13 mouse cellular contexts compared by ENCODE assay signal in the genomic region with DNA sequence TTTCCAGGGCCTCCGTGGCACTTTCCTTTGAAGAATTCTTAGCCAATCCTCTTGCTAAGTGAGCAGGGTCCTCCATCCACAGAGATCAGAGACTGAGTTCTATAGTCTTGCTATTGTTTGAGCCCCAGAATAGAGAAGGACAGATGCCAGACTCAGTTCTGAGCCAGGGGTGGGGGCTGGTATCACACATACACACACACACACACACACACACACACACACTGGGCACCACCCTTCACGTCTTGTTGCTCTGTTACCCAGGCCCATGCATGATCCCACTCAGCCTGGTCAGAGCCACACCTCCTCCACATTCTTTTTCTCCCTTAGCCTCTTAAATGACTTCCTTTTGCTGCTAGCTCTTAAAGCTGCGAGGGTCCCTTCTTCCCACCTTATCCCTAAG.
DNase-seq lines count a peak whose midpoint lies in the region; ATAC-seq and TF ChIP-seq lines count a peak whose summit lies in the region.
"Had no signal": no experiment of that assay in that cellular context is flagged by ENCODE, and none has a peak within 500 bp of the region (broad histone marks: within the 10 kb centered on the region; RNA-seq: fewer than 3 reads in every experiment).

No protein-coding gene starts in this region.

- dilution Hi-C loops in CH12.LX (cut with MboI; ENCODE audit: extremely low pct_ligation_motif_present, extremely low pct_unique_long_range_greater_than_20kb, low sequenced_read_pairs) = no loop called here

- in situ Hi-C loops in CH12.LX (cut with MboI; ENCODE audit: low pct_ligation_motif_present, low pct_unique_long_range_greater_than_20kb, low sequenced_read_pairs) = loop anchor here (5.0 kb wide), 1 partner anchor 48 kb away; no protein-coding TSS in a partner anchor

- TF ChIP-seq RAD21 in CH12.LX (IDR thresholded peaks at IDR 0.05; ENCODE audit: low read depth, low read length) = no peak

- TF ChIP-seq CTCF in gastrocnemius, adult 2 months (IDR thresholded peaks at IDR 0.05) = no peak
- TF ChIP-seq CTCF in CH12.LX (conservative IDR thresholded peaks at IDR 0.05 in 1 of 2, IDR thresholded peaks at IDR 0.05 in 1 of 2; ENCODE audit: low read depth in 2 of 2, low read length in 2 of 2) = no peak

- no peak for TF ChIP-seq EP300 in CH12.LX (IDR thresholded peaks at IDR 0.05; ENCODE audit: low read length)

- H3K27me3 ChIP-seq in CH12.LX (replicated peaks) = no peaks in the 10 kb centered on the region
- H3K27me3 ChIP-seq in forebrain, embryonic 14.5 days (replicated peaks; ENCODE audit: control insufficient read depth, insufficient read depth, low read length) = no peaks in the 10 kb centered on the region
- H3K27me3 ChIP-seq in midbrain, embryonic 11.5 days (ENCODE audit: control insufficient read depth, insufficient read depth, low read length) = no peaks in the 10 kb centered on the region
- H3K27me3 ChIP-seq: limb, embryonic 13.5 days had no signal

- no peak overlapping the region for H3K4me3 ChIP-seq in gastrocnemius, adult 2 months
- no peak overlapping the region for H3K4me3 ChIP-seq in CH12.LX (replicated peaks in 1 of 3; ENCODE audit: low read depth in 2 of 3, low read length in 2 of 3, poor library complexity in 1 of 3)
- H3K4me3 ChIP-seq in forebrain, embryonic 14.5 days (ENCODE audit: low read depth, low read length) = no peak overlapping the region
- no peak overlapping the region for H3K4me3 ChIP-seq in midbrain, embryonic 11.5 days (ENCODE audit: low read depth, low read length)
- H3K4me3 ChIP-seq: limb, embryonic 13.5 days; myocyte had no signal

- no peak for DNase-seq in gastrocnemius, adult 2 months
- DNase-seq in gastrocnemius, postnatal 14 days = no peak
- DNase-seq in CH12.LX (ENCODE audit: extremely low read depth) = no peak
- no peak for DNase-seq in forebrain, embryonic 14.5 days (ENCODE audit: low spot score)
- no peak for DNase-seq in midbrain, embryonic 11.5 days (ENCODE audit: low spot score, missing footprints)
- no peak for DNase-seq in cerebellum, adult 9-11 months
- DNase-seq in testis, postnatal 14 days (ENCODE audit: low spot score) = no peak
- no peak for DNase-seq in layer of hippocampus, adult 9-10 months (ENCODE audit: low spot score)
- DNase-seq: cerebellum, postnatal 36 days had no signal

- peaks cover 16 to 40% of the 10 kb centered on the region in 2 experiments for H3K4me1 ChIP-seq in CH12.LX (ENCODE audit: control insufficient read depth in 1 of 2, insufficient read depth in 2 of 2)
- peaks cover 33% of the 10 kb centered on the region for H3K4me1 ChIP-seq in forebrain, embryonic 14.5 days (ENCODE audit: control insufficient read depth, insufficient read depth, low read length)
- H3K4me1 ChIP-seq in midbrain, embryonic 11.5 days (ENCODE audit: control insufficient read depth, insufficient read depth, low read length) = peaks cover 24% of the 10 kb centered on the region

- peak; percentile 13; the same call in 1 of the 2 replicates for ATAC-seq in forebrain, embryonic 14.5 days
- ATAC-seq in midbrain, embryonic 11.5 days (ENCODE audit: low FRiP score) = peak; percentile 56
- ATAC-seq: lung, postnatal 0 days had no signal

- no peak overlapping the region for H3K9ac ChIP-seq in CH12.LX (ENCODE audit: insufficient read depth, low read depth)
- no peak overlapping the region for H3K9ac ChIP-seq in forebrain, embryonic 14.5 days (ENCODE audit: low read length)
- no peak overlapping the region for H3K9ac ChIP-seq in midbrain, embryonic 11.5 days (ENCODE audit: low read length)
- H3K9ac ChIP-seq: limb, embryonic 13.5 days had no signal

- no peaks in the 10 kb centered on the region for H3K79me2 ChIP-seq in CH12.LX (replicated peaks; ENCODE audit: control insufficient read depth, extremely low read depth, insufficient read depth, poor library complexity, severe bottlenecking)

- H3K36me3 ChIP-seq in CH12.LX (replicated peaks in 1 of 2; ENCODE audit: control insufficient read depth in 1 of 2, insufficient read depth in 1 of 2, low read length in 1 of 2) = no peaks in the 10 kb centered on the region
- 0 out of 2 replicates have a peak, but pooled peaks cover 7% of the 10 kb centered on the region for H3K36me3 ChIP-seq in forebrain, embryonic 14.5 days (ENCODE audit: control insufficient read depth, insufficient read depth, low read length)
- H3K36me3 ChIP-seq in midbrain, embryonic 11.5 days (ENCODE audit: control insufficient read depth, insufficient read depth, low read length) = no peaks in the 10 kb centered on the region
- H3K36me3 ChIP-seq: G1E; limb, embryonic 13.5 days had no signal

- no peak for TF ChIP-seq POLR2A in CH12.LX (IDR thresholded peaks at IDR 0.05; ENCODE audit: low read depth, low read length)

- H3K4me2 ChIP-seq in CH12.LX (ENCODE audit: insufficient read depth, low read depth, poor library complexity, severe bottlenecking) = peak overlapping the region; percentile 91
- H3K4me2 ChIP-seq in forebrain, embryonic 14.5 days (ENCODE audit: low read length) = no peak overlapping the region
- no peak overlapping the region for H3K4me2 ChIP-seq in midbrain, embryonic 11.5 days
- H3K4me2 ChIP-seq: limb, embryonic 13.5 days had no signal

- H3K9me3 ChIP-seq in CH12.LX (replicated peaks; ENCODE audit: low read length) = no peaks in the 10 kb centered on the region
- H3K9me3 ChIP-seq in forebrain, embryonic 14.5 days (replicated peaks; ENCODE audit: control insufficient read depth, low read length) = no peaks in the 10 kb centered on the region
- H3K9me3 ChIP-seq in midbrain, embryonic 11.5 days (ENCODE audit: control insufficient read depth, low read length) = no peaks in the 10 kb centered on the region
- H3K9me3 ChIP-seq: limb, embryonic 13.5 days had no signal

- intact Hi-C loops in gastrocnemius, adult 2 months (cut with DNase I) = no loop called here
- intact Hi-C loops in gastrocnemius, postnatal 14 days (cut with DNase I; ENCODE audit: low total_unique reads) = no loop called here

- peak overlapping the region; percentile 61; the same call in 1 of the 2 replicates for H3K27ac ChIP-seq in gastrocnemius, adult 2 months
- no peak overlapping the region for H3K27ac ChIP-seq in CH12.LX (ENCODE audit: insufficient read depth, low read depth)
- H3K27ac ChIP-seq in forebrain, embryonic 14.5 days (ENCODE audit: low read depth, low read length) = peak overlapping the region; percentile 35; the same call in 1 of the 2 replicates
- H3K27ac ChIP-seq in midbrain, embryonic 11.5 days (ENCODE audit: low read depth, low read length) = no peak overlapping the region; the same call in 1 of the 2 replicates
- H3K27ac ChIP-seq: limb, embryonic 13.5 days had no signal

- 19% methylated on average over 3 of the region's 3 CpGs for WGBS in forebrain, embryonic 14.5 days
- 28% methylated on average over 3 of the region's 3 CpGs for WGBS in midbrain, embryonic 11.5 days

TF ChIP-seq in CH12.LX, 34 proteins besides CTCF, POLR2A, EP300 and RAD21:
- TF ChIP-seq USF2 (conservative IDR thresholded peaks at IDR 0.05; ENCODE audit: low read depth, low read length) = no peak
- TF ChIP-seq MYC (IDR thresholded peaks at IDR 0.05; ENCODE audit: low read depth, low read length) = no peak
- TF ChIP-seq ELF1 (IDR thresholded peaks at IDR 0.05; ENCODE audit: low read depth, low read length) = no peak
- no peak for TF ChIP-seq GABPA (IDR thresholded peaks at IDR 0.05; ENCODE audit: insufficient replicate concordance, low read depth, low read length)
- TF ChIP-seq TBP (conservative IDR thresholded peaks at IDR 0.05; ENCODE audit: low read depth, low read length) = no peak
- no peak for TF ChIP-seq JUND (conservative IDR thresholded peaks at IDR 0.05; ENCODE audit: low read depth, low read length)
- TF ChIP-seq ZC3H11A (IDR thresholded peaks at IDR 0.05; ENCODE audit: low read depth, low read length) = no peak
- no peak for TF ChIP-seq CHD1 (IDR thresholded peaks at IDR 0.05; ENCODE audit: low read depth, low read length)
- TF ChIP-seq MAFK (IDR thresholded peaks at IDR 0.05; ENCODE audit: insufficient replicate concordance, low read length) = no peak
- no peak for TF ChIP-seq ZNF384 (IDR thresholded peaks at IDR 0.05; ENCODE audit: low read depth, low read length)
- no peak for TF ChIP-seq UBTF (IDR thresholded peaks at IDR 0.05; ENCODE audit: low read depth, low read length)
- no peak for TF ChIP-seq SMC3 (IDR thresholded peaks at IDR 0.05; ENCODE audit: low read depth, low read length)
- TF ChIP-seq NRF1 (IDR thresholded peaks at IDR 0.05; ENCODE audit: low read depth, low read length) = no peak
- no peak for TF ChIP-seq MAZ (IDR thresholded peaks at IDR 0.05; ENCODE audit: low read depth, low read length)
- TF ChIP-seq MXI1 (IDR thresholded peaks at IDR 0.05; ENCODE audit: low read depth, low read length) = no peak
- no peak for TF ChIP-seq MEF2A (IDR thresholded peaks at IDR 0.05; ENCODE audit: borderline replicate concordance, low read depth, low read length)
- no peak for TF ChIP-seq MAX (IDR thresholded peaks at IDR 0.05; ENCODE audit: low read length)
- TF ChIP-seq PAX5 (IDR thresholded peaks at IDR 0.05; ENCODE audit: low read length) = no peak
TF ChIP-seq in CH12.LX: peak in this region for 0.

Comparison
In these comparisons a context has a peak if more than half of its experiments do, and no peak if none do; other contexts are left out.
1. H3K27ac ChIP-seq: peak in gastrocnemius, adult 2 months (single experiment) and forebrain, embryonic 14.5 days (single experiment); none in CH12.LX (single experiment) and midbrain, embryonic 11.5 days (single experiment).